Mouse (Mus musculus): ENCODE results near the gene Mrps18a. TPM values are rescaled to one million over a fixed set of nuclear protein-coding genes. Genes with fewer than 3 reads are reported as not detected.

Gene Mrps18a
- polyA plus RNA-seq, 1 experiment from 2014 or later = 64.6 TPM

DNA sequence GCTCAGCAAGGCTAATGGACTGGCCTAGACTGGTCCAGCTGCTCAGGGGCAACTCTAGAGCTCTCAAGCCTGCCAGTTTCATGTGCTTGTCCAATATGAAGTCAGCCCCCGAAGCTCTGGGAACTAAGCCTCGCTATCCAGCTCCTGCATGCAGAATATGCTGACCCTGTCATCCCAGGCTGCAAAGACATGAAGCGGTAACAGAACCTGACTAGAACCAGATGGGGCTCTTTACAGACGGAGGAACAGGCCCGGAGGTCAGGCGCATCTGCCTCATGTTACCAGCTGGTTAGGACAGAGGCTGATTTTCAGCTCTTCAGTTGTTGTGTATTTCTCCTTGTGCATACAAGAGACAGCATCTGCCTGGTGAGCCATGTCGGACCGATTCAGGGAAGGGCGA, 8.9 kb upstream of the Mrps18a start:
- no peak overlapping the region for H3K4me3 ChIP-seq (replicated peaks)
- H3K9ac ChIP-seq = no peak overlapping the region
- H3K4me1 ChIP-seq (replicated peaks) = no peaks in the 10 kb centered on the region; the same call in 1 of the 2 replicates
- no peaks in the 10 kb centered on the region for H3K36me3 ChIP-seq (replicated peaks)
- no peak for ATAC-seq (ENCODE audit: insufficient read depth)
- H3K4me2 ChIP-seq = no peak overlapping the region
- 0 out of 2 replicates have a peak, but pooled peaks cover under 1% of the 10 kb centered on the region for H3K27me3 ChIP-seq
- 73% methylated on average over 9 of the region's 9 CpGs for WGBS (ENCODE audit: insufficient replicate concordance)
- no peak overlapping the region for H3K27ac ChIP-seq (replicated peaks)
- H3K9me3 ChIP-seq (replicated peaks) = no peaks in the 10 kb centered on the region

DNA sequence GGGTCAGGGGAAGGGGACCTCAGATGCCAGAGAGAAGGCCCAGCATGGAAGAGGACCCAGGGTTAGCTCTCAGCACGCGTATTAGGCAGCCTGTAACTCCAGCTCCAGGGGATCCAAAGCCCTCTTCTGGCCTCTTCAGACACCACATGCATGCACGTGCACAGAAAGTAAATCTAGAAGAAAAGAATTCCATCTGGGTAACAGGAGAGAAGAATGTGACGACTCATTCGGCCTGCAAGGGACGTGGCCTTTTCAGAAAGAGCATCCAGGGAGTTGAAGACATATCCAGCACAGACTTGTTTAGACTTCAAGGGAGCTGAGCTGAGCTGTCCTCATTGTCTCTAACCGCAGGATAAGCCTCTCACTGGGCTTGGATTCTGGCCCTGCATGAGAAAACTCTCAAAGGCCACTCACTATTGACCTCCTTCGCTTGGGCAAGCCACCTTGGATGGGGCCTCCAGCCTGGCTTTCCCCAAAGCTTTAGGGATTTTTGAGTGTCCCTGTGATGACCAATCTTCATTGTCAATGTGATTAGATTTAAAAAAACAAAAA, 8.1 kb upstream of the Mrps18a start:
- Histone ChIP-seq H3K9ac (no peak overlapping the region), H3K4me2 (no peak overlapping the region), H3K4me3 (replicated peaks) (no peak overlapping the region), H3K27ac (replicated peaks) (no peak overlapping the region), H3K27me3 (peaks cover 8% of the 10 kb centered on the region; the same call in 1 of the 2 replicates), H3K9me3 (replicated peaks) (no peaks in the 10 kb centered on the region), H3K4me1 (replicated peaks) (no peaks in the 10 kb centered on the region; the same call in 1 of the 2 replicates), H3K36me3 (replicated peaks) (no peaks in the 10 kb centered on the region)
- WGBS (ENCODE audit: insufficient replicate concordance) = 72% methylated on average over 8 of the region's 8 CpGs
- ATAC-seq (ENCODE audit: insufficient read depth) = no peak

DNA sequence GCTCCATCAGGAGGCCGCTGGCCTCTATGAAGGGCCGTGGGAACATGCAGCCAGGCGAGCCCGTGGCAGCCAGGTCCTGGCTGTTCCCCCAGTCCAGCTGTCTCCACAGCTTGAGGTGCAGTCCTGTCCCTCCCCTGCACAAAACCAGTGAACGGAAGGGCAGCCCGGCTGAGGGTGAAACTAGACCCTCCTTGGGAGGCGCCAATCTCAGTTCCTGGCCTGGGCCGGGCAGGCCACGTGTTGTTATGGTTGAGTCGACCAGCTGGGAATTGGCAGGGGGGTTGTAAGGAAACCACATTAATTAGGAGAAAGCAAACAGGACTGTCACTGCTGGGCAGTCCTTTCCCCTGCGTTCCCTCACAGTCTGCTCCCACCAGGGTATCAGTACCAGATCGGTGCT, 6.3 kb upstream of the Mrps18a start:
- Histone ChIP-seq H3K9me3 (replicated peaks) (no peaks in the 10 kb centered on the region), H3K27me3 (peaks cover 14% of the 10 kb centered on the region), H3K9ac (no peak overlapping the region), H3K4me1 (replicated peaks) (no peaks in the 10 kb centered on the region), H3K27ac (replicated peaks) (no peak overlapping the region), H3K4me2 (no peak overlapping the region), H3K4me3 (replicated peaks) (no peak overlapping the region), H3K36me3 (replicated peaks) (no peaks in the 10 kb centered on the region)
- 0 out of 2 replicates have a peak, but pooled peaks have one; percentile 31 for ATAC-seq (ENCODE audit: insufficient read depth)
- WGBS (ENCODE audit: insufficient replicate concordance) = 17% methylated on average over 12 of the region's 12 CpGs

DNA sequence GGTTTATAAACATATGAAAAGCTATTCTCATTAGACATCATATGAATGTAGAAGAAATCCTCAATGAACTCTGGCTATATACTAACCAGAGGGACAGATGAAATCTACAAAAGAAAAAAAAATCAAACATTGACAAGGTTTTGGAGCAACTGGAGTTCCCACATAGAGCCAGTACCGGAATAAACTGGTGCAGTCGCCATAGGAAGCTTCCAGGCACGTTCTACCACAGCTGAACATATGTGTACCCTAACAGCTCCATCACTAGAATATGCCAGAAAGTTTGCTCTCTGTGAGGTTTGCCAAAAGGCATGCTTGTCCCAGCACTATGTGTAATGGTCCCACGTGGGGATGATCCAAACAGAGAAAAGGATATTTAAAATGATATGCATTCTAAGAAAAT, 2.5 kb upstream of the Mrps18a start:
- Histone ChIP-seq H3K36me3 (replicated peaks) (no peaks in the 10 kb centered on the region), H3K4me3 (replicated peaks) (no peak overlapping the region), H3K9me3 (replicated peaks) (no peaks in the 10 kb centered on the region), H3K27ac (replicated peaks) (no peak overlapping the region), H3K4me1 (replicated peaks) (peaks cover 21% of the 10 kb centered on the region), H3K9ac (no peak overlapping the region), H3K27me3 (peaks cover 23% of the 10 kb centered on the region), H3K4me2 (no peak overlapping the region)
- WGBS (ENCODE audit: insufficient replicate concordance) = 57% methylated on average over 4 of the region's 4 CpGs
- ATAC-seq (ENCODE audit: insufficient read depth) = no peak

DNA sequence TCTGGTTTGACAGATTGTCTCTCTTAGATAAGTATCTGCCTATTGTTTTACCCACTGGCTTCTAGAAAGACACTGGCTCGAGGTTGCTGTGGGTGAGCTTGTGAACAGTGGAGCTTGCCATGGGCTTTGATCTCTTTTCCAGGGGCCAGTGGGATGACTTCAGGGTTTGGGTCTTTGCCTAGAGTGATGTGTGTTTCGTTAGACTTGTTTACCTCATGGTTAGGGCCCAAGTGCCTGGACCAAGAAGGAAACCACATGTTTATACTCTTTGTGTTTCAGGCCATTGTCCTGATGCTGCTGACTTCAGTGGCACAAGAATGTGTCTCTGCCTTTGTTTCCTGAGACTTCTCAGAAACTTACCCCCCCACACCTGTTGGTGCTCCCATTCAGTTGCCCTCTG, 4.7 kb downstream of the Mrps18a start:
- no peak overlapping the region for H3K27ac ChIP-seq (replicated peaks)
- no peak overlapping the region for H3K9ac ChIP-seq
- no peaks in the 10 kb centered on the region for H3K9me3 ChIP-seq (replicated peaks)
- 43% methylated on average over 2 of the region's 2 CpGs for WGBS (ENCODE audit: insufficient replicate concordance)
- H3K4me2 ChIP-seq = no peak overlapping the region
- no peak overlapping the region for H3K4me3 ChIP-seq (replicated peaks)
- no peaks in the 10 kb centered on the region for H3K27me3 ChIP-seq
- no peak for ATAC-seq (ENCODE audit: insufficient read depth)
- peaks cover 18% of the 10 kb centered on the region for H3K4me1 ChIP-seq (replicated peaks)
- H3K36me3 ChIP-seq (replicated peaks) = peaks cover 31% of the 10 kb centered on the region

DNA sequence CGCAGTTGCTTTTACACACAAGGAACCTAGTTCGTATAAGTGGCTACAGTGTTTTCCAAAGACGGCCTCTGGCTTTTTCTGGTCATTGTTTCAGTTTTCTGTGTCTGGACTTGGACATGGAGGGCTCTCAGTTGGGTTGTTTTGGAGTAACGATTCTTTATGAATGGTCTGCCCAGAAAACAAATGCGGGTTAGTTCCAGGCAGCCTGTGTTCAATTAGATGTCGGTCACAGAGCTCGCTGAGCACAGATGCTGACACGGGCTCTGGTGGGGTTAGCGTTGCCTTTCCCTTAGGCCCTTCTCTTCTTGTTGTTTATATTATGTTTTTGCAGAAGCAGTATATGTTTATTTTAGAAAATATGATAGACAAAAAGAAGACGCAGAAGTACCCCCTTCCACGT, 5.4 kb downstream of the Mrps18a start:
- ATAC-seq (ENCODE audit: insufficient read depth) = no peak
- no peaks in the 10 kb centered on the region for H3K9me3 ChIP-seq (replicated peaks)
- peaks cover 31% of the 10 kb centered on the region for H3K36me3 ChIP-seq (replicated peaks)
- H3K4me3 ChIP-seq (replicated peaks) = no peak overlapping the region
- peaks cover 16% of the 10 kb centered on the region for H3K4me1 ChIP-seq (replicated peaks)
- no peak overlapping the region for H3K27ac ChIP-seq (replicated peaks)
- WGBS (ENCODE audit: insufficient replicate concordance) = 80% methylated on average over 11 of the region's 11 CpGs
- H3K9ac ChIP-seq = no peak overlapping the region
- no peak overlapping the region for H3K4me2 ChIP-seq
- H3K27me3 ChIP-seq = no peaks in the 10 kb centered on the region

DNA sequence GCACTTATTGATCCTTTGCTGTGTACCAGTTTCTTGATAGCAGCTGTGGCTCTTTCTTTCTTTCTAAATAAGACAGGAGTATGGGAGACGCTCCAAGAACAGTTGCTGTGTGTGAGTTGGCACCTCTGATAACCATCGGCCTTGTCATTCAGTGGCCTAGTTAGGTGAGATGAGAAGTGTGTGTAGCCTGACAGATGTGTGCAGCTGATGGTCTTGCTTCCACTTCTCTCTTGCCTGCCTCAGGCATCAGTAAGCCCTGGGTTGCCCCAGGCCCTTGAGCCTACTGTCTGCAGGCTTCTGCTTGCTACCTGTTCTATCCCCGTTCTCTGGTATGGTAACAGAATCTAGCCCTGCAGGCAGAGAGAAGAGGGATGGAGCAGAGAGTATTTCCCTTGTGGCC, 6.1 kb downstream of the Mrps18a start:
- H3K36me3 ChIP-seq (replicated peaks) = peaks cover 34% of the 10 kb centered on the region
- WGBS (ENCODE audit: insufficient replicate concordance) = 74% methylated on average over 3 of the region's 3 CpGs

DNA sequence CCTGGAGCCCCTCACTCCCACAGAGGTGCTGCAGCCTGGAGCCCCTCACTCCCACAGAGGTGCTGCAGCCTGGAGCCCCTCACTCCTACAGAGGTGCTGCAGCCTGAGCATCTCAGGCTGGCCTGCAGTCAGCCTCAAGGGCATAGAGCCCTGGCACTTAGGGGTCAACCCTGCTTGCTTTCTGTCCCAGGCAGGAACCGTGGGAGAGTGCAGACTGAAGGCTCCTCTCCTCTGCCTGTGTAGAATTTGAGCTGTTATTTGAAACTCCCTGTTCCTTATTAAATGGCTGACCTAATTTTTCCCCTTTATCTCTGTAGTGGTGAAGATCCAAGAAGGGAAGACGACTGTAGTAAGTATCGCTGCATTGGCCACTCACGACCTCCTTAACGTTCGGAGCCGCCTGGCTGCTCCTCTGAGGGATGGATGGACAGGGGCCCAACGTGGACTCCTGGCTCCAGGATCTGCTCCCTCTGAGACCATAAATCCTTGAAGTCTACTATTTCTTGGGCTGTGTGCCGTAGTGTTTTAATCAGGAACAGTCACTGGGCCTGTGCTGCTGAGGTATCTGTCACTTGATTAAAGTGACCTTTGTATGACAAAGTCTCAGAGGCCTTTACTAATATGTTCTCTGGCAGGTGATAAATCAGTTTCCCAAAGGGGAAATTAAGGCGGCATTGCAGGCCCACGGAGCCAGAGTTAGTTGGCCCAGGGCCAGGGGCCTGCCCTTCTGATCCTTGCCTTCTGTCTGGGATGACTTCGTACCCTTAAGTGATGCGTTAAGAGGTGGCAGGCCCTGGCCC, 7.0 kb downstream of the Mrps18a start:
- Histone ChIP-seq H3K27me3 (no peaks in the 10 kb centered on the region), H3K9ac (no peak overlapping the region), H3K36me3 (replicated peaks) (peaks cover 42% of the 10 kb centered on the region), H3K4me3 (replicated peaks) (no peak overlapping the region), H3K9me3 (replicated peaks) (no peaks in the 10 kb centered on the region), H3K4me1 (replicated peaks) (no peaks in the 10 kb centered on the region; the same call in 1 of the 2 replicates), H3K27ac (replicated peaks) (no peak overlapping the region), H3K4me2 (no peak overlapping the region)
- 82% methylated on average over 13 of the region's 13 CpGs for WGBS (ENCODE audit: insufficient replicate concordance)
- ATAC-seq (ENCODE audit: insufficient read depth) = no peak

More for the DNA sequence above, 6.1 kb downstream of the Mrps18a start:
- Histone ChIP-seq H3K4me2 (no peak overlapping the region), H3K9ac (no peak overlapping the region), H3K9me3 (replicated peaks) (no peaks in the 10 kb centered on the region), H3K4me1 (replicated peaks) (peaks cover 9% of the 10 kb centered on the region), H3K27ac (replicated peaks) (no peak overlapping the region), H3K4me3 (replicated peaks) (no peak overlapping the region), H3K27me3 (no peaks in the 10 kb centered on the region)
- ATAC-seq (ENCODE audit: insufficient read depth) = no peak

DNA sequence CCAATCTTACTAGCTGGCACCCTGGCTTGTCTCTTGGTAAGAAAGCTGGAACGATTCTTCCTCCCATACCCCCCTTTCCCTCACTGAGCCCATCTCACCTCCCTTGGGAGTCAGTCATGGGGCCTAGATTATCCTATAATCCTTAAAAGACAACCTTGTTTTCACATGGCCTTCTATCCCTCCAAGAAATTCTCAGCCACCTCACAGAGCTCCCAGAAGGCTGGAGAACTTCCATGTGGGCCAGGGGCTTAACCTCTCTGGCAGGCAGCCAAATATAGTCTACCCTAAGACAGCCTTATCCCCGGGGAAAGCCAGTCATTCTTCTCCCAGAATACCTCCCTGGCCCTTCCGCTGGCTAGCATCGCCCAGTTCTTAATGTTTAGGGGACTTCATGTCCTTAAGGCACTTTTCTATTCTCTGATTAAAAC, 7.7 kb downstream of the Mrps18a start:
- no peak overlapping the region for H3K4me3 ChIP-seq (replicated peaks)
- no peak overlapping the region for H3K9ac ChIP-seq
- H3K27ac ChIP-seq (replicated peaks) = no peak overlapping the region
- no peak overlapping the region for H3K4me2 ChIP-seq
- H3K9me3 ChIP-seq (replicated peaks) = no peaks in the 10 kb centered on the region
- peaks cover 48% of the 10 kb centered on the region for H3K36me3 ChIP-seq (replicated peaks)
- ATAC-seq (ENCODE audit: insufficient read depth) = no peak
- 78% methylated on average over 4 of the region's 4 CpGs for WGBS (ENCODE audit: insufficient replicate concordance)
- no peaks in the 10 kb centered on the region; the same call in 1 of the 2 replicates for H3K4me1 ChIP-seq (replicated peaks)
- no peaks in the 10 kb centered on the region for H3K27me3 ChIP-seq

DNA sequence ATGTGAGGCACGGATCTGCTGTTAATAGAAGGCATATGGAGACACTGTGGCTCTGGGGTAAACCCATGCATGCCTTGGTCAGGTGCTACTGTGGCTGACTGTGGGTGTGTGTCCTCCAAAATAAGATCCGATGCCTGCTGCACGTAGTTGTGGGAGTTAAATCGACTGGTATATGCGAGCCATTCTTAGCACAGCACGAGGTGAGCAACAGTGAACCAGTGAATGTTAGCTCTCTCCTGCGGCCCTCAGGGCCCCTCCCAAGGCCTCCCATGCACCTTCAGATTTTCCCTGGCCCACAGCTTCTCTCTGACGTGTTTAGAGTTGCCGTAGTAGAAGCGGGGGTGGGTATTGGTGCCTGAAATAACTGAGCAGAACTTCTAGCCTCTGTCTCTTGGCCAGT, 8.9 kb downstream of the Mrps18a start:
- Histone ChIP-seq H3K27me3 (no peaks in the 10 kb centered on the region), H3K4me1 (replicated peaks) (no peaks in the 10 kb centered on the region; the same call in 1 of the 2 replicates), H3K9ac (no peak overlapping the region), H3K4me3 (replicated peaks) (no peak overlapping the region), H3K9me3 (replicated peaks) (no peaks in the 10 kb centered on the region), H3K4me2 (no peak overlapping the region), H3K36me3 (replicated peaks) (peaks cover 59% of the 10 kb centered on the region), H3K27ac (replicated peaks) (no peak overlapping the region)
- 82% methylated on average over 10 of the region's 10 CpGs for WGBS (ENCODE audit: insufficient replicate concordance)
- ATAC-seq (ENCODE audit: insufficient read depth) = no peak

DNA sequence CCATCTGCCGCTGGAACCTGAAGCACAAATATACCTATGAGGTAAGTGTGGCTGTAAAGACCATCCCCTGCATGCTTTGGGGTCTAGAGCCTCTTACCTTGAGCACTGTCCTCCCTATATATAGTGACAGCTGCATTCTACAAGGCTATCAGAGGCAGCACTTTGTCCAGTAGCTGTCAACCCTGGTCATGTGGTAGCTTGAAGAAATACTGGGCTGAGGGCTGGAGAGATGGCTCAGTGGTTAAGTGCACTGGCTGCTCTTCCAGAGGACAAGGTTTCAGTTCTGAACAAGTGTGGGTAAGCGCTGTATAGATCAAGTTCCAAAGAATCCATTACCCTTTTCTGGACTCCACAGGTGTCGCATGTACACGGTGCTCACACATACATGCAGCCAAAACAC, 12.0 kb downstream of the Mrps18a start:
- Histone ChIP-seq H3K9ac (no peak overlapping the region), H3K4me3 (replicated peaks) (no peak overlapping the region), H3K36me3 (replicated peaks) (peaks cover 84% of the 10 kb centered on the region), H3K4me1 (replicated peaks) (no peaks in the 10 kb centered on the region), H3K27ac (replicated peaks) (no peak overlapping the region), H3K4me2 (no peak overlapping the region), H3K9me3 (replicated peaks) (no peaks in the 10 kb centered on the region), H3K27me3 (no peaks in the 10 kb centered on the region)
- WGBS (ENCODE audit: insufficient replicate concordance) = 82% methylated on average over 4 of the region's 4 CpGs
- no peak for ATAC-seq (ENCODE audit: insufficient read depth)
